Mouse (Mus musculus) spleen, postnatal 10 days (tissue): ENCODE measurements around the gene Gm9857.

ENCODE experiments used
- DNase-seq, 2 experiments: peaks; one replicate each; pipeline ENCODE4 v3.0.0; 2021 to 2022; ENCODE audit warnings: low spot score in 2 of 2

The Gm9857 gene

GRCm38 (mm10) chr3:108940001-108940633 is at the start of gene Gm9857:
TSS of gene Gm9857 (minus strand) at chr3:108940445.
- DNase-seq: no peak

- DNase-seq: no peak
These were observed 46.9 kb upstream of the Gm9857 start for GRCm38 (mm10) chr3:108987009-108987659.

GRCm38 (mm10) chr3:108986534-108986933 is 46.3 kb upstream of the Gm9857 start:
- DNase-seq: no peak

- DNase-seq: no peak
These were observed 43.7 kb upstream of the Gm9857 start for GRCm38 (mm10) chr3:108983989-108984388.

- no peak for DNase-seq
These were observed 41.7 kb upstream of the Gm9857 start for GRCm38 (mm10) chr3:108981946-108982345.

- no peak for DNase-seq
These were observed 37.2 kb upstream of the Gm9857 start for GRCm38 (mm10) chr3:108977340-108978030.

GRCm38 (mm10) chr3:108974920-108975485 is 34.8 kb upstream of the Gm9857 start:
- DNase-seq: no peak

- no peak for DNase-seq
These were observed 33.9 kb upstream of the Gm9857 start for GRCm38 (mm10) chr3:108973980-108974660.

GRCm38 (mm10) chr3:108966051-108966450 is 25.8 kb upstream of the Gm9857 start:
- no peak for DNase-seq

- DNase-seq: peak in 1 of 2 experiments; percentile 30
These were observed 24.3 kb upstream of the Gm9857 start for GRCm38 (mm10) chr3:108964361-108965044.

GRCm38 (mm10) chr3:108963776-108964175 is 23.5 kb upstream of the Gm9857 start:
- DNase-seq: no peak

GRCm38 (mm10) chr3:108963278-108963677 is 23.0 kb upstream of the Gm9857 start:
- no peak for DNase-seq

- DNase-seq: no peak
These were observed 21.4 kb upstream of the Gm9857 start for GRCm38 (mm10) chr3:108961655-108962054.

- DNase-seq: no peak
These were observed 21.0 kb upstream of the Gm9857 start for GRCm38 (mm10) chr3:108961226-108961625.

GRCm38 (mm10) chr3:108959680-108960295 is 19.5 kb upstream of the Gm9857 start:
- DNase-seq: no peak

GRCm38 (mm10) chr3:108957976-108958375 is 17.7 kb upstream of the Gm9857 start:
- DNase-seq: no peak

GRCm38 (mm10) chr3:108940996-108941395 is 751 bp upstream of the Gm9857 start:
- no peak for DNase-seq

- no peak for DNase-seq
These were observed 672 bp downstream of the Gm9857 start, which contains the start of gene Henmt1 for GRCm38 (mm10) chr3:108939573-108939972. TSS of gene Henmt1 (plus strand) at chr3:108939873.

- DNase-seq: no peak
These were observed 1.6 kb downstream of the Gm9857 start for GRCm38 (mm10) chr3:108938691-108939090.

- DNase-seq: no peak
These were observed 6.7 kb downstream of the Gm9857 start for GRCm38 (mm10) chr3:108933557-108933956.

GRCm38 (mm10) chr3:108926308-108926707 is 13.9 kb downstream of the Gm9857 start:
- no peak for DNase-seq
